Mouse (Mus musculus): ENCODE measurements around the gene Eomes. TPM values are rescaled to one million over a fixed set of nuclear protein-coding genes. Genes with fewer than 3 reads are reported as not detected.

Eomes gene
- total and polyA plus RNA-seq, 3 experiments = not detected

DNA sequence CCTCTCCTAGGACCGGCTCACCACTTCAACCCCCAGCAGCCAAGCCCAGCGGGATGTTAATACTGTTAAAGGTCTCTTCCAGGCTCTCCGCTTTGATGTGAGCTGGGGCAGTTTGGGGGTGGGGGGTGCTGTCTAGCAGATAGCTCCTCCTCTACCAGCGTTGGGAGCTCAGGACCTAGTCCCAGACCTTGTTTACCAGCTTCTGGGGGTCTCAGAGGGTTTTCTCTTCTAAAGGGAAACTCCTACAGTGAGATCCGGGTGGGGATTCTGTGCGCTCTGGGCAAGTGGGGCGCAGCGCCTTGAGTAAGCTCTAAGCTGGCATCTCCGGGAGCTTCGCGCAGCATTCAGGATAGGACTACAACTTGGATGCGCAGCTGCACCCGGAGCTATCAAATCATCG, 9.7 kb upstream of the Eomes start:
- no peak overlapping the region for H3K9ac ChIP-seq (ENCODE audit: insufficient read depth, low read depth)
- in situ Hi-C loops (cut with MboI; ENCODE audit: low pct_ligation_motif_present, low pct_unique_long_range_greater_than_20kb, low sequenced_read_pairs) = no loop called here
- H3K4me3 ChIP-seq (replicated peaks in 1 of 3; ENCODE audit: low read depth in 2 of 3, low read length in 2 of 3, poor library complexity in 1 of 3) = no peak overlapping the region
- no peaks in the 10 kb centered on the region for H3K9me3 ChIP-seq (replicated peaks; ENCODE audit: low read length)
- no peak overlapping the region for H3K4me2 ChIP-seq (ENCODE audit: insufficient read depth, low read depth, poor library complexity, severe bottlenecking)
- TF ChIP-seq KAT2A (IDR thresholded peaks at IDR 0.05; ENCODE audit: insufficient replicate concordance, low read length) = no peak
- no peak for TF ChIP-seq TCF12 (IDR thresholded peaks at IDR 0.05; ENCODE audit: low read depth, low read length)
- no peak for TF ChIP-seq ETS1 (conservative IDR thresholded peaks at IDR 0.05; ENCODE audit: low read depth, low read length)
- TF ChIP-seq MEF2A (IDR thresholded peaks at IDR 0.05; ENCODE audit: borderline replicate concordance, low read depth, low read length) = no peak
- no peak for TF ChIP-seq MAFK (IDR thresholded peaks at IDR 0.05; ENCODE audit: insufficient replicate concordance, low read length)
- no peak for TF ChIP-seq ZC3H11A (IDR thresholded peaks at IDR 0.05; ENCODE audit: low read depth, low read length)
- no peaks in the 10 kb centered on the region for H3K4me1 ChIP-seq (ENCODE audit: control insufficient read depth in 1 of 2, insufficient read depth in 2 of 2)
- dilution Hi-C loops (cut with MboI; ENCODE audit: extremely low pct_ligation_motif_present, extremely low pct_unique_long_range_greater_than_20kb, low sequenced_read_pairs) = no loop called here
- H3K36me3 ChIP-seq (replicated peaks in 1 of 2; ENCODE audit: control insufficient read depth in 1 of 2, insufficient read depth in 1 of 2, low read length in 1 of 2) = no peaks in the 10 kb centered on the region
- no peak overlapping the region for H3K27ac ChIP-seq (ENCODE audit: insufficient read depth, low read depth)
- no peak for DNase-seq (ENCODE audit: extremely low read depth)
- H3K79me2 ChIP-seq (replicated peaks; ENCODE audit: control insufficient read depth, extremely low read depth, insufficient read depth, poor library complexity, severe bottlenecking) = no peaks in the 10 kb centered on the region
- H3K27me3 ChIP-seq (replicated peaks) = no peaks in the 10 kb centered on the region

DNA sequence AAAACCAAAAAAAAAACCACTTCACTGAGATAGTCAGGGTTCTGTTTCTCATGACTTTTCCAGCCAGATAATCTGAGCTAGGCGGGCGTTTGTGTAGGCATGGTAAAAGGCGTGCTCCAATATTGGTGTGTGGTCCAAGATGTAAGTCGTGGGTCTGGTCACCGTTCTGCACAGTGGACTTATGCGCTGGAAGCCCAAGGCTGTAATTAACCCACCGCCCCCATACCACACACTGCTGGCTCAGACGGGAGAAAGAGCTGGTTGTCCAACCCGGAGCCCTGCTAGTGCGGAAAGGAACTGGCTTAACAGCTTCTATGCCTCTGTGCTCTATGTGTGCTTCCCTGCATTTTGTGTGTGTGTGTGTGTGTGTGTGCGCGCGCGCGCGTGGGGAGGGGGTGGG, 8.7 kb upstream of the Eomes start:
- H3K27me3 ChIP-seq (replicated peaks) = no peaks in the 10 kb centered on the region
- no peak overlapping the region for H3K4me2 ChIP-seq (ENCODE audit: insufficient read depth, low read depth, poor library complexity, severe bottlenecking)
- H3K36me3 ChIP-seq (replicated peaks in 1 of 2; ENCODE audit: control insufficient read depth in 1 of 2, insufficient read depth in 1 of 2, low read length in 1 of 2) = no peaks in the 10 kb centered on the region
- no peaks in the 10 kb centered on the region for H3K79me2 ChIP-seq (replicated peaks; ENCODE audit: control insufficient read depth, extremely low read depth, insufficient read depth, poor library complexity, severe bottlenecking)
- H3K9me3 ChIP-seq (replicated peaks; ENCODE audit: low read length) = no peaks in the 10 kb centered on the region
- dilution Hi-C loops (cut with MboI; ENCODE audit: extremely low pct_ligation_motif_present, extremely low pct_unique_long_range_greater_than_20kb, low sequenced_read_pairs) = no loop called here
- H3K4me1 ChIP-seq (ENCODE audit: control insufficient read depth in 1 of 2, insufficient read depth in 2 of 2) = no peaks in the 10 kb centered on the region
- in situ Hi-C loops (cut with MboI; ENCODE audit: low pct_ligation_motif_present, low pct_unique_long_range_greater_than_20kb, low sequenced_read_pairs) = no loop called here
- no peak overlapping the region for H3K4me3 ChIP-seq (replicated peaks in 1 of 3; ENCODE audit: low read depth in 2 of 3, low read length in 2 of 3, poor library complexity in 1 of 3)
- no peak for TF ChIP-seq NELFE (IDR thresholded peaks at IDR 0.05; ENCODE audit: low read depth, low read length)
- no peak for TF ChIP-seq POLR2A (IDR thresholded peaks at IDR 0.05; ENCODE audit: low read depth, low read length)
- TF ChIP-seq PAX5 (IDR thresholded peaks at IDR 0.05; ENCODE audit: low read length) = no peak
- TF ChIP-seq TBP (conservative IDR thresholded peaks at IDR 0.05; ENCODE audit: low read depth, low read length) = no peak
- no peak for TF ChIP-seq ZMIZ1 (IDR thresholded peaks at IDR 0.05; ENCODE audit: low read depth, low read length)
- no peak for TF ChIP-seq KAT2A (IDR thresholded peaks at IDR 0.05; ENCODE audit: insufficient replicate concordance, low read length)
- TF ChIP-seq MAZ (IDR thresholded peaks at IDR 0.05; ENCODE audit: low read depth, low read length) = no peak
- no peak for TF ChIP-seq JUND (conservative IDR thresholded peaks at IDR 0.05; ENCODE audit: low read depth, low read length)
- no peak for TF ChIP-seq MXI1 (IDR thresholded peaks at IDR 0.05; ENCODE audit: low read depth, low read length)
- no peak for TF ChIP-seq EP300 (IDR thresholded peaks at IDR 0.05; ENCODE audit: low read length)
- no peak for TF ChIP-seq CTCF (conservative IDR thresholded peaks at IDR 0.05 in 1 of 2, IDR thresholded peaks at IDR 0.05 in 1 of 2; ENCODE audit: low read depth in 2 of 2, low read length in 2 of 2)
- no peak for TF ChIP-seq POLR2AphosphoS2 (IDR thresholded peaks at IDR 0.05; ENCODE audit: low read depth, low read length)
- no peak for TF ChIP-seq CHD1 (IDR thresholded peaks at IDR 0.05; ENCODE audit: low read depth, low read length)
- TF ChIP-seq ZNF384 (IDR thresholded peaks at IDR 0.05; ENCODE audit: low read depth, low read length) = no peak
- TF ChIP-seq NRF1 (IDR thresholded peaks at IDR 0.05; ENCODE audit: low read depth, low read length) = no peak
- TF ChIP-seq MAFK (IDR thresholded peaks at IDR 0.05; ENCODE audit: insufficient replicate concordance, low read length) = no peak
- H3K9ac ChIP-seq (ENCODE audit: insufficient read depth, low read depth) = no peak overlapping the region
- no peak for DNase-seq (ENCODE audit: extremely low read depth)
- no peak overlapping the region for H3K27ac ChIP-seq (ENCODE audit: insufficient read depth, low read depth)

Data from CH12.LX (cell line).